Mouse (Mus musculus): ENCODE data around the gene Ugt1a7c.
"Not testable (repeated sequence)": the region's sequence is repeated elsewhere in the genome, so short reads cannot be mapped to it uniquely, and the experiment has no call there.

DNA sequence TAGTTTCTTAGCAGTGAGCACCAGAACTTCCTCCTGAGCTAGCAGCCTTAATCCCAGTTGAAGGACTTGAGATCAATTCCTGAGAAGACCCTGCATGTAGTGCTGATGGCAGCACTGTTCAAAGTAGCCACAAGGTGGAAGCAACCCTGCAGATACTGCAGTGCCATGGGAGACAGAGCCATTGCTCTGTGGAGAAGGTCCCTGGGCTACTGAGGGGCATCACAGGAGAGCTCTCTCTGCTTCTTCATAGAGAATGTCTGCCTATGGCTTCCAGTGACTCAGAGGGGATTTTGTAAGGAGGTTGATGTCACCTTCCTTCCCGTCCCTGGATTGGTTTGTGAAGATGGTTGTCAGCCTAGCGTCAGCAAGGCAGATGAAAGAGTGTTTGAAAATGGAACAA, 55.3 kb downstream of the Ugt1a7c start:
- TF ChIP-seq CTCF (IDR thresholded peaks at IDR 0.05; ENCODE audit: low read depth) = peak; percentile 66
- not testable (repeated sequence) for TF ChIP-seq EP300 (optimal IDR thresholded peaks at IDR 0.05)

Measured in stomach, postnatal 0 days (tissue).